Mouse (Mus musculus): Measurements from ENCODE around the gene Fsip1.
A peak's percentile ranks its signal among the peaks of the same experiment; 100 is the strongest.
"Not testable (repeated sequence)": the region's sequence is repeated elsewhere in the genome, so short reads cannot be mapped to it uniquely, and the experiment has no call there.

Fsip1 gene

GRCm38 (mm10) chr2:118256621-118257053 lies at the start of gene Fsip1:
Gene Fsip1 (minus strand): TSS chr2:118256966.
- peak; percentile 89 for DNase-seq (ENCODE audit: low read depth)

GRCm38 (mm10) chr2:118306522-118306895 lies 49.7 kb upstream of the Fsip1 start:
- no peak for DNase-seq (ENCODE audit: low read depth)

DNA sequence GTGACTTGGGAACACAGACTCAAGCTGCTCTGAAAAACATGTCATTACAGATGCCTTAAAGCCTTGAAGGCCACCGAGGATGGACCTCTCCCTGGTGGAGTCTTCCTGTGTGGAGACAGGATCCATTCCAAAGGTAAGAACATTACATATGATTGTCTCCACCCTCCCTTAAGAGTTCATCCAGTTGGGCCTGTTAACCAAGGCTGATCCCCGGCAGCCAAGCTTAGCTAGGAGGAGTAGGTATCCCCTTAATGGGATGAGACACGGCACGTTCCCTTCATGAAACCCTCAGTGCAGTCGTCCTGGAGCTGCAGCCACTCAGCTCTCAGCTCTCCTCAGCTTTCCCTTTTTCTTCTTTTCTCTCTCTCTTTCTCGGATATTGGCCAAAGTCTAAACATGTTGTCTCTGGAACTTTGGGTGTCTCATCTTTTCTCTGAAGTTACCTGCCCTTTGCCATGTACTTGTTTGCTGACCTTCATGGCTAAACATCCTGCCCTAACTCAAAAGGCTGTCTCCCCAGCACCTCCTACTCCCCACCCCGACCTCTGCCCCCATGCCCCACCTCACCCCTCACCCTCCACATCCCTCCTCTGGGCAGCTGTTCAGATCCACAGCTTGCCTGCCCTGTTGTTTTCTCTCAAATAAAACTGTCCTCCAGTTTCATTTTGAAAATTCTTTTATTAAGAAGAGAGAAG lies 49.2 kb upstream of the Fsip1 start:
- DNase-seq (ENCODE audit: low read depth) = no peak

GRCm38 (mm10) chr2:118303456-118303855 lies 46.7 kb upstream of the Fsip1 start:
- DNase-seq (ENCODE audit: low read depth) = no peak

DNA sequence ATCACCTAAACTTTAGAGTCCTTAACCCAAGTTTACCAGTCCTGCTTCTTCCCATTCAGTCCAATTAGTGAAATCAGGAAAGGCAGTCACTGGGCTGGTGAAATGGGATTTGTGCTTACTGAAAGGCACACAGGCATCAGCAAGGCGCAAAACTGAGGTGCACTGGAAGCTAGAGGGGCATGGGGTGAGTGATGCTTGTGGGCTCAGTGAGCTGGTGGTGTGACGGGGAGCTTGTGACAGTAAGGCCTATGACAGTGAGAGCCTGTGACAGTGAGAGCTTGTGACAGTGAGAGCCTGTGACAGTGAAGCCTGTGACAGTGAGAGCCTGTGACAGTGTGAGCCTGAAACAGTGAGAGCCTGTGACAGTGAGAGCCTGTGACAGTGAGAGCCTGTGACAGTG lies 44.9 kb upstream of the Fsip1 start:
- DNase-seq (ENCODE audit: low read depth) = no peak

GRCm38 (mm10) chr2:118301041-118301545 lies 44.3 kb upstream of the Fsip1 start:
- no peak for DNase-seq (ENCODE audit: low read depth)

GRCm38 (mm10) chr2:118299981-118300380 lies 43.2 kb upstream of the Fsip1 start:
- DNase-seq (ENCODE audit: low read depth) = no peak

GRCm38 (mm10) chr2:118298601-118299000 lies 41.8 kb upstream of the Fsip1 start:
- DNase-seq (ENCODE audit: low read depth) = no peak

DNA sequence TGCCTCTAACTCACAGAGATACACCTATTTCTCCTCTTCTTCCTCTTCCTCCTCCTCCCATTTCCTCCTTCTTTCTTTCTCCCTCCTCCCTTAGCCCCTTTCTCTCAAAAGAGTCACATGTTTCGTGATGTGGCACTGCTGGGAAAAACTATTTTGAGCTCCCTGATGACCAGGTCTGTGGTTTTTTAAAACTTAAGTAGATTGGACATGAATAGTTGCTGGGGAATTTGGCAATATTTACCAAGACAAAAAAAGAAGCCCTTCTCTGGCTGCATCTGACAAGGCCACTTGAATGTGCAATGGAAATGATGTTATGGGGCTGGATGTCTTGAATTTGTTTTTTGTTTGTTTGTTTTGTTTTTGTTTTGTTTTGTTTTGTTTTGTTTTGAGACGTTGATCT lies 41.2 kb upstream of the Fsip1 start:
- DNase-seq (ENCODE audit: low read depth) = no peak

DNA sequence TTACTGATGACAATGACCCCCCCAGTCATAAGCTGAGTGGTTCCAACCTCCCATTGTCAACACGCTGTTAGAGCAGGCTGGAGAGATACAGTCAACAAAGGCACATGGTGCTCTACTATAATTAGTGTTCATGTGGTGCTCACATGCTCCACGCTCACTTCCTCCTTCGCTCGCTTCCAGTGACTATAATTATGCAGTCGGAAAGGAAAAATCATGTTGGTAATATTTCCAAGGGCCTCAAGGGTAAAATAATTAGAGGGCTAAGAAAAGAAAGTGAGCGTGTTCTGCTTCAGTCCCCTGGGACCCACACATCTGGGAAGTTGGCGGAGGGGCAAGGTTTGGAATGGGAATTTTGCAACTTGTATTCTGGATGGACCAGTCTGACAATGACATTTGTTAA lies 38.7 kb upstream of the Fsip1 start:
- DNase-seq (ENCODE audit: low read depth) = no peak

GRCm38 (mm10) chr2:118293583-118293982 lies 36.8 kb upstream of the Fsip1 start:
- no peak for DNase-seq (ENCODE audit: low read depth)

DNA sequence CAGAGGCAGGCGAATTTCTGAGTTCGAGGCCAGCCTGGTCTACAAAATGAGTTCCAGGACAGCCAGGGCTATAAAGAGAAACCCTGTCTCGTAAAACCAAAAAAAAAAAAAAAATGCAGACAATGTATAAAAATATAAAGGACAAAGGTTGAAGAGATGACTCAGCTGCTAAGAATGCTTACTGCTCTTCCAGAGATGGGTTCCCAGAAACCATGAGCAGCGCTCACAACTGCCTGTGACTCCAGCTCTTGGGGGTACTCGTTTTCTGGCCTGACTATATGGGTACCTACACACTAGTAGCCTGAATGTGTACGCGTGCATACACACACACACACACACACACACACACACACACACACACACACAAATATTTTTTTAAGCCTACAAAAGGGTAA lies 32.3 kb upstream of the Fsip1 start:
- DNase-seq (ENCODE audit: low read depth) = not testable (repeated sequence)

GRCm38 (mm10) chr2:118288326-118289065 lies 31.7 kb upstream of the Fsip1 start:
- no peak for DNase-seq (ENCODE audit: low read depth)

DNA sequence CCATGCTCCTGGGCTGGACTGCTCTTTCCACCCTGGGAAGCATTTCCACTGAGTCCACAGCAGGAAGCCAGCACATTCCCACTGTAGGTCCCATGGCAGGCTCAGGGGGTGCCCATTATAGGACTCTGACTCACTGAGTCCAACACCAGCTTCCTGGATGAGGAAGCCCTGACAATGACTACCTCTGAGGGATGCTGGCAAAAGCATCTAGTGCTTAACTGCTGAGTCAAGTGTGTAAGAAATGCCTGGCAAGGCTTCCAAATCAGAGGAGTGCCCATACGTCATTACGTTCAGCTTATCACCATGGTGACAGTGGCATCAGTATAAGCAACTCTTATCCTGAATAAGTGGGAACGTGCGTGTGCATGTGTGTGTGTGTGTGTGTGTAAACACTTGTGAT lies 30.9 kb upstream of the Fsip1 start:
- no peak for DNase-seq (ENCODE audit: low read depth)

DNA sequence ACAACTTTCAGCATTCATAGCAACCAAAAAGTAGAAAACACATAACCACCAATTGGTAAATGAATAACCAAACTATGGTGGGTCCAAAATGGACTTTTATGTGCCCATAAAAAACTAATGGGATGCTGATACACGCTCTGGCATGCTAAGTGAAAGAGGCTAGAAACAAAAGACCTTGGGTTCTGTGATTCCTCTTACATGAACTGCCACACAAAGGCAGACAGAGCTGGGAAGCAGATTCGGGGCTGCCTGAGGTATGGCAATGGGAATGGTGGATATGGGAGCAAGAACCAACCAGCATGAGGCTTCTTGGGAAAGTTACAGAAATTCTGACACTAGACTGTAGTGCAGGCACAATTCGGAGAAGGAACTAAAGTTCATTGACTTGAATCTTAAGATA lies 25.7 kb upstream of the Fsip1 start:
- DNase-seq (ENCODE audit: low read depth) = no peak

- no peak for DNase-seq (ENCODE audit: low read depth)
Measured at GRCm38 (mm10) chr2:118278249-118278648, 21.5 kb upstream of the Fsip1 start.

GRCm38 (mm10) chr2:118271606-118272005 lies 14.8 kb upstream of the Fsip1 start:
- DNase-seq (ENCODE audit: low read depth) = no peak

GRCm38 (mm10) chr2:118270213-118270612 lies 13.4 kb upstream of the Fsip1 start:
- DNase-seq (ENCODE audit: low read depth) = no peak

DNA sequence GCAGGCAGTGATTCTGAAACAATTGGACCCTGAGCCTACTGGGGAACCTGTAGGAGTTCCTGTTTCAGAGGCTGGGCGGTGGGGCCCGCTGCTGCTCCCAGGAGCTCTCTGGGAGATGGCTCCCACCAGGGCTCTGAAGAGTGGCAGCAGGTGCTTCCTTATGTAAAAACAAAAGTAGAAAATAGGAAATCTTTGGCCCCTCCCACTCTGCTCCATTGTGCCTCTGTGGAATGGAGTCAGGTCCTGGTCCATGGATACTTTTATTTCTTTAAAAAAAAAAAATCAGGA lies 7.1 kb upstream of the Fsip1 start:
- DNase-seq (ENCODE audit: low read depth) = no peak

DNA sequence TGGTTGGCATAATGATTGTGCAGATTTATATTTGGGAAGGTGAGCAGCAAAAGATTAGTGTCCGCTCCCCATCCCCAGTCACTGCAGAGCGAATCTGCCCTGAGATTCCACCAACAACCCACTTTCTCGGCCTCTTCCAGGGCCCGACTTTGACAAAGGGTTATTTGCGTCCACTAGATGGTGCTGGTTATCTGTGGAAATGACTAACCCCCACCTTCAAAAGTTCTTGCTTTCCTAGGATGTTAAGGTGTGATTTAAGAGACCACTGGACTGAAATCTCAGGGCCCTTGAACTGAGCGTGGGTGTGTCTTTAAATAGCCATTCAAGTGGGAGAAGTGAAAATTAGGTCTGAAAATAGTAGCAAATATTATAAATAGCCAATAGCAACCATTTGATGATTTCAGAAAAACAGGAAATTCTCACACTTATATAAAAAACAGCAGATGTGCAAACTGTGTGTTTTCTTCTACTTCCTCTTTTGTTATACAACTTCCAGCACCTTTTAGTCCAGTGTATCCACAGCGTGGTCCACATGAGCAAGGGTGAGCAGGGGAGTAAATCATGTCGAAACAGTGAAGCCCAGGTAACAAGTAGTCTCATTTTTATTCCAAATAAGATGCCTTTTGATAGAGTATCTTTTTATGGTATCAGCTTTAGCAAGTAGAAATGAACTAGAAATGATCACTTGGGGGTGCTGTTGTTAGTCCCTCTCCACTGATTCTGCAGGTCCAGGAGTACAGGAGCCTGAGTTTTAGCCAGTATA lies 6.6 kb upstream of the Fsip1 start:
- peak; percentile 57 for DNase-seq (ENCODE audit: low read depth)

DNA sequence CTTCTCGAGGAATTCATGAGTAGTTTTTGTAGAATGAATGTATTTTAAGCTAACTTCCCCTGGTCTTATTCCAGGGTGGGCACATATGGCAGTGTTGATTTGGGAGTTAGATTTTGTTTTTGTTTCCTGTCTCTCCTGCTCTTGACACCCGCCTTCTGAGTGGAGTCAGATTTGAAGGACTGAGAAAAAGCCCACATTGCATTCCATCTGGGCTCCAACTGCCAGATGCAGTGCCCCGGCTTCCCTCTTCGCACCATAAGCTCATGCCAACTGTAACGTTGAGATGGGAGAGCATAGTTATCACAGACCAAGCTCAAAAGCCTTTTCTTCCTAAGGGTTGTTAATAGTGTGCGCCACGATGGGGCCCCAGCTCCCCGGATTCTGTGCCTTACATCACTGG lies 5.9 kb upstream of the Fsip1 start:
- no peak for DNase-seq (ENCODE audit: low read depth)

GRCm38 (mm10) chr2:118259746-118260145 lies 3.0 kb upstream of the Fsip1 start:
- no peak for DNase-seq (ENCODE audit: low read depth)

DNA sequence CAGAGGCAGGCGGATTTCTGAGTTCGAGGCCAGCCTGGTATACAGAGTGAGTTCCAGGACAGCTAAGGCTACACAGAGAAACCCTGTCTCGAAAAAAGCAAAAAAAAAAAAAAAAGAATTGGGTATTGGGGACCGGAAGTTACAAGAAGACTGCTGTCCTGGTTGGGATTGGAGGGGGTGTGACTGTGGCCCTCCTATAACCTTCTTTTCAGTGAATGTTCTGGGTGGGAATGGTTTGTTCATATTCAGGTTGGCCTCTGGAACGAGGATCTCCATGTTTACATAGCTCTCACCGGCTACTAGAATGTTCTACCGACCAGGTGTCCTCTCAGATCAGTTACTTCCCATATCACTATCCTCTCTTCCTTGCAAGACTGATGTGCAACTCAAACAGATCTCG lies 328 bp upstream of the Fsip1 start:
- peak; percentile 25 for DNase-seq (ENCODE audit: low read depth)

Measured in naive thymus-derived CD4-positive, alpha-beta T cell, adult 2 months (primary cell).